Mouse (Mus musculus): Measurements from ENCODE around the gene Pard6b. TPM values are rescaled to one million over a fixed set of nuclear protein-coding genes. Genes with fewer than 3 reads are reported as not detected.

Gene Pard6b
- polyA plus RNA-seq, 1 experiment from 2014 or later, result 10.1 TPM

GRCm38 (mm10) chr2:168119123-168119522, 38.3 kb downstream of the Pard6b start:
- Histone ChIP-seq H3K36me3 (no peaks in the 10 kb centered on the region), H3K27me3 (replicated peaks) (peaks cover 3% of the 10 kb centered on the region; the same call in 1 of the 2 replicates), H3K9me3 (no peaks in the 10 kb centered on the region), H3K27ac (no peak overlapping the region), H3K9ac (no peak overlapping the region), H3K4me3 (no peak overlapping the region), H3K4me1 (peaks cover 14% of the 10 kb centered on the region), H3K4me2 (replicated peaks) (no peak overlapping the region)
- 78% methylated on average over 12 of the region's 12 CpGs for WGBS
- ATAC-seq (ENCODE audit: low FRiP score, low read depth), result no peak

GRCm38 (mm10) chr2:168120906-168121305, 40.1 kb downstream of the Pard6b start:
- Histone ChIP-seq H3K9me3 (no peaks in the 10 kb centered on the region), H3K4me3 (no peak overlapping the region), H3K27me3 (replicated peaks) (peaks cover 3% of the 10 kb centered on the region; the same call in 1 of the 2 replicates), H3K9ac (no peak overlapping the region), H3K36me3 (no peaks in the 10 kb centered on the region), H3K4me1 (peaks cover 15% of the 10 kb centered on the region), H3K27ac (no peak overlapping the region), H3K4me2 (replicated peaks) (no peak overlapping the region)
- no peak for ATAC-seq (ENCODE audit: low FRiP score, low read depth)
- WGBS, result 89% methylated on average over 4 of the region's 4 CpGs

DNA sequence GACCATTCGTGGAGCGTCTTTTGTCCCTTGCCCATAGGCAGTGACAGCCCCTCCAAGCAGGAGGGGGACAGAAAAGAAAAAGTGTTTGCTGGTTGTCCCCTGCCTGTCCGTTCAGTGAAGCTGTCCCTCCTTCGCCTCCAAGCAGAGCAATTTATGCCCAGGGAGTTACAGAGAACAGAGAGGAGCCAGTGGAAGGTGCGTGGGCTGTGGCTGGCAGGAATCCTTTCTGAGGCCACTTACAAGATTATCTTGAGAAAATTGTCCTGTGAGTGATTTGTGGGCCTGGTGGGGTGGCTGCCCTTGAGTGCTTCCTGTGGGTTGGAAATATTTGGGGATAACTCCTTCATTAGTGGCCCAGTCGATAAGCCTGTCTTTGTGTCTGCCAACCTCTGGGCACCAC, 42.8 kb downstream of the Pard6b start:
- no peaks in the 10 kb centered on the region for H3K27me3 ChIP-seq (replicated peaks)
- peaks cover 10% of the 10 kb centered on the region for H3K4me1 ChIP-seq
- no peak overlapping the region for H3K9ac ChIP-seq
- H3K9me3 ChIP-seq, result no peaks in the 10 kb centered on the region
- no peak overlapping the region for H3K4me3 ChIP-seq
- H3K36me3 ChIP-seq, result no peaks in the 10 kb centered on the region
- 89% methylated on average over 6 of the region's 6 CpGs for WGBS
- no peak overlapping the region for H3K4me2 ChIP-seq (replicated peaks)
- no peak overlapping the region for H3K27ac ChIP-seq
- no peak for ATAC-seq (ENCODE audit: low FRiP score, low read depth)

GRCm38 (mm10) chr2:168125288-168126089, 44.7 kb downstream of the Pard6b start:
- 30% methylated on average over 11 of the region's 11 CpGs for WGBS
- no peaks in the 10 kb centered on the region for H3K9me3 ChIP-seq
- no peak overlapping the region for H3K9ac ChIP-seq
- H3K27ac ChIP-seq, result no peak overlapping the region
- 0 out of 2 replicates have a peak, but pooled peaks have one; percentile 8 for ATAC-seq (ENCODE audit: low FRiP score, low read depth)
- no peak overlapping the region for H3K4me2 ChIP-seq (replicated peaks)
- no peaks in the 10 kb centered on the region for H3K27me3 ChIP-seq (replicated peaks)
- H3K36me3 ChIP-seq, result no peaks in the 10 kb centered on the region
- H3K4me1 ChIP-seq, result peaks cover 12% of the 10 kb centered on the region
- H3K4me3 ChIP-seq, result no peak overlapping the region

- no peak overlapping the region for H3K4me2 ChIP-seq (replicated peaks)
- no peak for ATAC-seq (ENCODE audit: low FRiP score, low read depth)
- H3K36me3 ChIP-seq, result no peaks in the 10 kb centered on the region
- H3K27me3 ChIP-seq (replicated peaks), result no peaks in the 10 kb centered on the region
- H3K9me3 ChIP-seq, result no peaks in the 10 kb centered on the region
- no peak overlapping the region for H3K9ac ChIP-seq
- no peak overlapping the region for H3K4me3 ChIP-seq
- peaks cover 12% of the 10 kb centered on the region for H3K4me1 ChIP-seq
- no peak overlapping the region for H3K27ac ChIP-seq
- WGBS, result 90% methylated on average over 14 of the region's 14 CpGs
Observed at GRCm38 (mm10) chr2:168127767-168128166, 47.0 kb downstream of the Pard6b start.

DNA sequence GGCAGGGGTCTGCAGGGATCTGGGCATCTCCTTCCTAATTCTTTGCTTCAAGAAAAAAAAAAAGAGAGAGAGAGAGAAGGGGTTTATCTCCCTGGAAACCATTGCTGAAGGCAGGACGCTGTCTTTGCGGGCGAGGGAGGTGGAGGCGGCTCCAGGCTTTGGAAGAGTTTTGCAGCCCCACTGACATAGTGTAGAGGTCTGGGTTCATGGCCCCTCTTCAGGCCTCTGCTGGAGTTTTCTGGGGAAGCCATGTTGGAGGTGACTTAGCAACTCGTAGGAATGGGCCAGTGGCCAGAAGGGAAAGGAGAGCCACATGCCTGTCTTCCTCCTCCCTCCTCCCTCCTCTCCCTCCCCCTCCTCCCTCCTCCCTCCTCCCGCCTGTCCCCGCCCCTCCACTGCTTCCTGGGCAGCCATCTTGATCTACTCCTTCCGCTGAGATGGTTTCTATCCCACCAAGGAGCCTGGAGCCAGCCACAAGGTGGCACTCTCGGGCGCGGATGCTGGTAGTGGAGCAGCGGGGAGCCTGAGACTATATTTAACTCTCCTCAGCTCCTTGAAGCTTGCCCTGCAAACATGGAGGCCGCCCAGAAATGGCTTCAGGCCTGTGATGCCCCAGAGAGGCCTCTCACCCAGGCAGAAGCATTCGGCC, 47.5 kb downstream of the Pard6b start:
- Histone ChIP-seq H3K27me3 (replicated peaks) (no peaks in the 10 kb centered on the region), H3K36me3 (no peaks in the 10 kb centered on the region), H3K4me1 (peaks cover 12% of the 10 kb centered on the region), H3K4me2 (replicated peaks) (no peak overlapping the region), H3K4me3 (no peak overlapping the region), H3K9ac (no peak overlapping the region), H3K27ac (no peak overlapping the region), H3K9me3 (no peaks in the 10 kb centered on the region)
- 37% methylated on average over 12 of the region's 14 CpGs for WGBS
- ATAC-seq (ENCODE audit: low FRiP score, low read depth), result peak; percentile 82

DNA sequence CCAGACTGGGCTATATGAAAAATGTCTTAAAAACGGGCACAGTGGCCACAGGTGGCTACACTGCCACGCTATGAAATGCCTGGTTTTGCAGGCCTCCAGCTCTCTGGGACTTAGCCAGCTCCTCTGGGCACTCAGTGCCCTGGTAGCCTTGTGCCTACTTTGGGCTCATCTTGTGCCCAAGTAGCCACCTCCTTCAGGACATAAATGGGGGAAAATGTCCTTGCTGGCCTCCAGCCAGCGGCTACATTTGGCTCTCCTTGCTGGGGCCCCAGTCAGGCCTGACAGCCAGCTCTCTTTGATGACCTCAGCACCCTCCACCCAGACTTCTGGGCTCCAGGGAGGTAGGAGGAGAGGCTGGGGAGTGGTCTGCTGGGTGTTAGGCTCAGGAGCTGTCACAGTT, 49.2 kb downstream of the Pard6b start:
- Histone ChIP-seq H3K27me3 (replicated peaks) (no peaks in the 10 kb centered on the region), H3K4me3 (no peak overlapping the region), H3K27ac (no peak overlapping the region), H3K4me2 (replicated peaks) (no peak overlapping the region), H3K36me3 (no peaks in the 10 kb centered on the region), H3K4me1 (peaks cover 8% of the 10 kb centered on the region), H3K9ac (no peak overlapping the region), H3K9me3 (no peaks in the 10 kb centered on the region)
- ATAC-seq (ENCODE audit: low FRiP score, low read depth), result no peak
- WGBS, result 84% methylated on average over 3 of the region's 3 CpGs

- no peak for ATAC-seq (ENCODE audit: low FRiP score, low read depth)
- Histone ChIP-seq H3K9me3 (no peaks in the 10 kb centered on the region), H3K27me3 (replicated peaks) (no peaks in the 10 kb centered on the region), H3K36me3 (no peaks in the 10 kb centered on the region), H3K27ac (no peak overlapping the region), H3K4me2 (replicated peaks) (no peak overlapping the region), H3K9ac (no peak overlapping the region), H3K4me3 (no peak overlapping the region), H3K4me1 (no peaks in the 10 kb centered on the region)
- 70% methylated on average over 15 of the region's 15 CpGs for WGBS
Observed at GRCm38 (mm10) chr2:168137161-168137560, 56.4 kb downstream of the Pard6b start.

GRCm38 (mm10) chr2:168143794-168144193, 63.0 kb downstream of the Pard6b start:
- WGBS, result 39% methylated on average over 5 of the region's 5 CpGs
- Histone ChIP-seq H3K27ac (no peak overlapping the region), H3K9me3 (no peaks in the 10 kb centered on the region), H3K4me2 (replicated peaks) (no peak overlapping the region), H3K27me3 (replicated peaks) (no peaks in the 10 kb centered on the region), H3K36me3 (no peaks in the 10 kb centered on the region), H3K4me1 (no peaks in the 10 kb centered on the region), H3K4me3 (no peak overlapping the region), H3K9ac (no peak overlapping the region)
- no peak for ATAC-seq (ENCODE audit: low FRiP score, low read depth)

GRCm38 (mm10) chr2:168145437-168145836, 64.6 kb downstream of the Pard6b start:
- H3K27ac ChIP-seq, result no peak overlapping the region
- no peaks in the 10 kb centered on the region for H3K9me3 ChIP-seq
- WGBS, result 63% methylated on average over 2 of the region's 2 CpGs
- H3K4me1 ChIP-seq, result no peaks in the 10 kb centered on the region
- H3K4me3 ChIP-seq, result no peak overlapping the region
- H3K4me2 ChIP-seq (replicated peaks), result no peak overlapping the region
- no peaks in the 10 kb centered on the region for H3K36me3 ChIP-seq
- no peaks in the 10 kb centered on the region for H3K27me3 ChIP-seq (replicated peaks)
- H3K9ac ChIP-seq, result no peak overlapping the region
- ATAC-seq (ENCODE audit: low FRiP score, low read depth), result no peak

DNA sequence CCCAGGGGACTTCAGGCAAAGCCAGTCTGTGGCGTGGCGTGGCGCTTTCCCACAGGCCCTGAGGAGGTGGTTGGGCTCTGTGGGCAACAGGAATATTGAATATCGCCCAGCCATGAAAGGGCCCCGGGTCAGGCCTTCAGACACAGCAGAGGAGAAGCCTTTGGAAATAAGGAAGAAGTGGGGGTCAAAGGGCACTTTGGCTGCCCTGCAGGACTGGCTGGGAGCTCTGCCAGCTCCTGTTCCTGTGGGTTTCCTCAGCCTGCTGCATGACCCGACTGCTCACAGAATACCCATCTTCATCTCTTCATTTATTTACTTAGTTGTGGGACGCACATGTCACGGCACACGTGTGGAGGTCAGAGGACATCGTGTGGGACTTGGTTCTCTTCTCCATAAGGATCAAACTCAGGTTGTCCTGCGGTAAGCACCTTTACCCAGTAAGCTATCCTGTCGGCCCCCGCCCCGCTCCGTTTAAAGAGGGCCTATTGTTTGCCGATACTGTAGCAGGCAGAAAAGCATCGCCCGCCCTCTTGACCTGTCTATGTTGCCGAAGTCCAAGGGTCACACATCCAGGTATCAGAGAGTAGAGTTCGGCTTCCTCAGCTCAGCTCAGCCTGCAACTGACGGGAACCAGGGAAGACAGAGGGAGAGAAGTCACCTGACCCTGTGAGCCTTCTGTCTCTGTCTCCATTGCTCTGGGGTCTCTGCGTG, 67.1 kb downstream of the Pard6b start:
- H3K4me3 ChIP-seq, result no peak overlapping the region
- H3K4me2 ChIP-seq (replicated peaks), result no peak overlapping the region
- H3K27me3 ChIP-seq (replicated peaks), result no peaks in the 10 kb centered on the region
- H3K9ac ChIP-seq, result no peak overlapping the region
- no peaks in the 10 kb centered on the region for H3K9me3 ChIP-seq
- H3K27ac ChIP-seq, result no peak overlapping the region
- no peaks in the 10 kb centered on the region for H3K4me1 ChIP-seq
- H3K36me3 ChIP-seq, result no peaks in the 10 kb centered on the region
- ATAC-seq (ENCODE audit: low FRiP score, low read depth), result no peak
- WGBS, result 73% methylated on average over 22 of the region's 22 CpGs

DNA sequence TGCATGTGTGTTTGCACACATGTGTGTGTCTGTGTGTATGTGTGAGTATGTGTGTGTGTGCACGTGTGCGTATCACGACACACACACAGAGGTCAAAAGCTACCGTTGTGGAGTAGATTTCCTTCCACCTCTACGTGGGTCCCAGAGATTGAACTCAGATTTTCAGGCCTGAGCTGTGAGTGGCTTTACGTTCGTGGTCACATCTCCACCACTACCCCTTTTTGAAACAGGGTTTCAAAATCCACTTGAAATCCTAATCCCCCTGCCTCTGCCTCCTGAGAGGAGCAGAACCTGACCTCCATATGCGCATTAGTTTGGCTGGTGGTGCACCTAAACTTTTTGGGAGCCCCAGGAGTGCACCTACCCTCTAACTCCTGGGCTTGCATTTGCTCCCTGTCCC, 68.4 kb downstream of the Pard6b start:
- ATAC-seq (ENCODE audit: low FRiP score, low read depth), result no peak
- no peaks in the 10 kb centered on the region for H3K36me3 ChIP-seq
- no peaks in the 10 kb centered on the region for H3K27me3 ChIP-seq (replicated peaks)
- WGBS, result 90% methylated on average over 8 of the region's 8 CpGs
- no peaks in the 10 kb centered on the region for H3K9me3 ChIP-seq
- no peak overlapping the region for H3K4me2 ChIP-seq (replicated peaks)
- peaks cover 2% of the 10 kb centered on the region; the same call in 1 of the 2 replicates for H3K4me1 ChIP-seq
- no peak overlapping the region for H3K9ac ChIP-seq
- H3K4me3 ChIP-seq, result no peak overlapping the region
- H3K27ac ChIP-seq, result no peak overlapping the region
